Mouse (Mus musculus) thymus, adult 2 months (tissue): ENCODE results near the gene BC025920. TPM values are rescaled to one million over a fixed set of nuclear protein-coding genes. Genes with fewer than 3 reads are reported as not detected.
"Not testable (repeated sequence)": the region's sequence is repeated elsewhere in the genome, so short reads cannot be mapped to it uniquely, and the experiment has no call there.

ENCODE experiments used
- DNase-seq: peaks from one replicate; pipeline ENCODE4 v3.0.0; 2021
- H3K27ac ChIP-seq: fragments of 200-500 bp; 2 replicates; pipeline ENCODE4 v1.5.1; 2012; ENCODE audit warnings: low read length, control low read depth; ENCODE audit not compliant: control insufficient read depth, insufficient read depth
- H3K27me3 ChIP-seq: fragments of 200-500 bp; 2 replicates; pipeline ENCODE4 v1.6.1; 2012; ENCODE audit warnings: mild to moderate bottlenecking, low read length, moderate library complexity, mixed read lengths; ENCODE audit not compliant: control insufficient read depth, insufficient read depth
- H3K36me3 ChIP-seq: fragments of 200-500 bp; 2 replicates; pipeline ENCODE4 v1.6.1; 2012; ENCODE audit warnings: mild to moderate bottlenecking, low read length, moderate library complexity; ENCODE audit not compliant: control insufficient read depth, insufficient read depth
- H3K4me1 ChIP-seq: fragments of 200-500 bp; replicated peaks from 2 replicates; pipeline ENCODE4 v1.6.1; 2012; ENCODE audit warnings: low read length; ENCODE audit not compliant: control insufficient read depth, insufficient read depth
- H3K4me3 ChIP-seq: fragments of 200-500 bp; 2 replicates; pipeline ENCODE4 v1.5.1; 2012; ENCODE audit warnings: mild to moderate bottlenecking, low read length, control low read depth, moderate library complexity; ENCODE audit not compliant: control insufficient read depth, insufficient read depth
- CTCF ChIP-seq: fragments of 200-500 bp; IDR thresholded peaks from 2 replicates; pipeline ENCODE4 v1.5.1; 2012; ENCODE audit warnings: mild to moderate bottlenecking, control low read depth, low read length, moderate library complexity, borderline replicate concordance; ENCODE audit not compliant: control insufficient read depth, poor library complexity, insufficient read depth; ENCODE audit errors: extremely low read depth
- POLR2A ChIP-seq: fragments of 200-500 bp; IDR thresholded peaks from 2 replicates; pipeline ENCODE4 v1.6.1; 2012; ENCODE audit warnings: mild to moderate bottlenecking, low read length, control low read depth, moderate library complexity; ENCODE audit not compliant: control insufficient read depth, poor library complexity, insufficient read depth; ENCODE audit errors: extremely low read depth
- WGBS: fragments of 180-500 bp; shearing (Covaris S2); methylation state at CpG from one replicate; pipeline ENCODE4 v1.1.7; 2018; 5-methylcytosine and 5-hydroxymethylcytosine counted together
- polyA plus RNA-seq: library from polyadenylated mRNA; depleted of rRNA; stranded (reverse); fragments of >200 nt; gene quantifications from 2 replicates; pipeline ENCODE4 v1.2.3, GENCODE M21; 2012

BC025920 gene
- polyA plus RNA-seq, 1 experiment = 2.8 TPM

DNA sequence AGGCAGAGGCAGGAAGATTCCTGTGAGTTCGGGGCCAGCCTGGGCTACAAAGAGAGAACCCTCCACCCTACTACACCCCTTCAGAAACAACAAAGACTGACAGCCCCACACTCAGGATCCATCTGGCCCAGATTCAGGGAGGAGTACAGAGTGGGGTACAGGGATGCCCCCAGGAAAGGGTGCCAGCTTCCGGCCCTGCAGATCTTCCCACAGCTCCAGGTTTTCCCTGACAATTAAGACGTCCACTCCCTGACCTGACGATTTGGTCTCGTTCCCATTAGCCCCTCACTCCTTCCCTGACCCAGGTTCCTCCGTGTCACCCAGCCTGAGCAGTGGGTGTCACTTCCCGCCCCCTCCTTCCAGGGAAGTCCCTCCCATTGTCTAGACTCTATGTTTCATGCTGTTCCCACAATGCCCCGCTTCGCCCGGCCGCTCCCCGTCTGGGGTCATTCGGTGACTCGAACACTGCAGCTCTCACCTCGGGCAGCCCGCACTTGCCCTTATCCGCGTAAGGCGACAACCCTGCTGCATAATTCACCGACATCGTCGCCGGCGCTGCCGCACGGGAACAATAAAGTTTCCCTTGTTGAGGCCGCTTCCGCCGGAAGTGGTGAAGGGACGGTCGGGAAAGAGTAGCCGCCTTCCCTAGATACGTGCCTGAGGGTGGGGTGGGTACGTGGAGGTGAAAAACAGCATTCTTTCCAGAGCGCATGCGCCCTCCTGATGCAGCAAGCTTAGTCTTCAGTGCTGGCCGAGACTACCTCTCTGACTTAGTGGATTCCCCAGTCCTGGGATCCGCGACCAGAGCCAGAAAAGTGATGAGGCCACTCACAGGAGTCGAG is 21.1 kb downstream of the BC025920 start, which contains the start of gene Sirt6:
Sirt6 (minus strand) TSS at position 804 of the 842 bp plus-strand sequence.
- Histone ChIP-seq H3K36me3 (0 out of 2 replicates have a peak, but pooled peaks cover 4% of the 10 kb centered on the region), H3K4me1 (peaks cover 17% of the 10 kb centered on the region), H3K27me3 (no peaks in the 10 kb centered on the region), H3K27ac (peak within 1 kb of the TSS; percentile 77), H3K4me3 (peak within 1 kb of the TSS; percentile 81)
- WGBS = 4% methylated on average over 40 of the region's 40 CpGs
- TF ChIP-seq CTCF (no peak), POLR2A (peak; percentile 84)
- peak; percentile 91 for DNase-seq

DNA sequence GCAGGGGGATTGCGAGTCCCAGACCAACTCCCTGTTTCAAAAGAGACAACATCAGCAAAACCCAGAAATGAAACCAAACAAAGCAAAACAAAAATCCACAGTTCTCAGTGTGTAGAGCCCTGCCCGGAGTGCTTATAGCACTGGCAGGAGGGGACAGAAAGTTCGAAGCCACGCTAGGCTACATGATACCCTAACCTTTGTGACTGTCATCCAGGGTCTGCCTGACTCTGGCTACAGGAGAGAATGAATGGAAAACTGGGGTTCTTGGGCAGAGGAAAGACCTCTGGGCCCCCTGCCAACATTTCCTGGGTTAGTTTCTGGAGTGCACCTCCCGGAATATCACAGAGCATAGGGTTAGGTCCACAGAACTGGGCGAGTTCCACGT is 21.8 kb downstream of the BC025920 start:
- Histone ChIP-seq H3K27ac (peak overlapping the region; percentile 77), H3K4me1 (peaks cover 17% of the 10 kb centered on the region), H3K27me3 (no peaks in the 10 kb centered on the region), H3K4me3 (peak overlapping the region; percentile 81), H3K36me3 (no peaks in the 10 kb centered on the region)
- DNase-seq = no peak
- WGBS = 36% methylated on average over 7 of the region's 7 CpGs
- no peak for TF ChIP-seq POLR2A
- TF ChIP-seq CTCF = no peak

GRCm38 (mm10) chr10:81628390-81628789 is 22.3 kb downstream of the BC025920 start, which contains the start of gene Ankrd24:
Gene Ankrd24 (plus strand): TSS chr10:81628540.
- peak within 1 kb of the TSS; percentile 81 for H3K4me3 ChIP-seq
- TF ChIP-seq POLR2A = no peak
- TF ChIP-seq CTCF = no peak
- no peaks in the 10 kb centered on the region for H3K36me3 ChIP-seq
- H3K4me1 ChIP-seq = peaks cover 20% of the 10 kb centered on the region
- no peaks in the 10 kb centered on the region for H3K27me3 ChIP-seq
- no peak for DNase-seq
- 91% methylated on average over 16 of the region's 16 CpGs for WGBS
- H3K27ac ChIP-seq = peak within 1 kb of the TSS; percentile 77

- Histone ChIP-seq H3K4me1 (peaks cover 11% of the 10 kb centered on the region), H3K4me3 (0 out of 2 replicates have a peak overlapping the region, but pooled peaks have one; percentile 1), H3K36me3 (no peaks in the 10 kb centered on the region), H3K27me3 (no peaks in the 10 kb centered on the region), H3K27ac (no peak overlapping the region)
- peak; percentile 88 for DNase-seq
- TF ChIP-seq POLR2A = no peak
- TF ChIP-seq CTCF = 0 out of 2 replicates have a peak, but pooled peaks have one; percentile 20
- 8% methylated on average over 37 of the region's 37 CpGs for WGBS
Measured at GRCm38 (mm10) chr10:81633253-81634099, 27.4 kb downstream of the BC025920 start.

DNA sequence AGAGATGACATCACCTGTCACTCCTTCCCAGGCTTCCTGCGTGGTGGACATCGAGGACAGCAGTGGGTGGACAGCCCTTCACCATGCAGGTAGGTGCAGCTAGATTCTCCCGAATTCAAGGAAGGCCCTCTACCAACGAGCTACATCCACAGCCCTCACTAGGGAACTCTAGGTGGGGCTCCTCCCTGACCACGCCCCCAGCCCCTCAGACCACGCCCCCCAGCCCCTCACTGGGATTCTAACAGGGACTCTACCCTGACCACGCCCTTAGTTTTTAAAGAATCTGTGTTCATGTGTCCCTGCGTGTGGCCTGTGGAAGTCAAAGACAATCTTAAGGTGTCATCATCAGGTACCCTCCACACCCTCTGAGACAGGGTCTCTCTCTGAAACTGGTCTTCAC is 30.3 kb downstream of the BC025920 start:
- DNase-seq = no peak

GRCm38 (mm10) chr10:81638101-81638500 is 32.0 kb downstream of the BC025920 start:
- DNase-seq = no peak
- 79% methylated on average over 6 of the region's 6 CpGs for WGBS
- Histone ChIP-seq H3K4me1 (peaks cover 18% of the 10 kb centered on the region), H3K36me3 (no peaks in the 10 kb centered on the region), H3K27me3 (no peaks in the 10 kb centered on the region), H3K4me3 (no peak overlapping the region), H3K27ac (no peak overlapping the region)
- TF ChIP-seq POLR2A (no peak), CTCF (no peak)

More for the DNA sequence above, 30.3 kb downstream of the BC025920 start:
- Histone ChIP-seq H3K27me3 (no peaks in the 10 kb centered on the region), H3K36me3 (no peaks in the 10 kb centered on the region), H3K4me1 (peaks cover 11% of the 10 kb centered on the region), H3K4me3 (no peak overlapping the region), H3K27ac (no peak overlapping the region)
- no peak for TF ChIP-seq POLR2A
- WGBS = 47% methylated on average over 8 of the region's 8 CpGs

- not testable (repeated sequence) for H3K4me1 ChIP-seq, H3K27me3 ChIP-seq, DNase-seq, H3K36me3 ChIP-seq, H3K27ac ChIP-seq, H3K4me3 ChIP-seq
- 92% methylated on average over 4 of the region's 4 CpGs for WGBS
Measured at GRCm38 (mm10) chr10:81640825-81641224, 34.8 kb downstream of the BC025920 start.
